Mouse (Mus musculus) T-helper 2 cell (primary cell): ENCODE data around the gene Evx1.

ENCODE experiments used
- in situ Hi-C: fragments of 300-600 bp; cut with MboI, MseI; formaldehyde crosslinking; loops from one replicate; pipeline ENCODE4 v1.15.1; 2025; ENCODE audit warnings: high pct_unique_total_duplicates

Gene Evx1

GRCm38 (mm10) chr6:52313391-52314303, at the start of gene Evx1:
Gene Evx1, plus strand, starts transcription at chr6:52313498.
- in situ Hi-C loops: no loop called here

GRCm38 (mm10) chr6:52264106-52264790, 49.0 kb upstream of the Evx1 start:
- in situ Hi-C loops: loop anchor here (5.0 to 25.0 kb wide), 4 partner anchors 43 to 653 kb away; no protein-coding TSS in a partner anchor

DNA sequence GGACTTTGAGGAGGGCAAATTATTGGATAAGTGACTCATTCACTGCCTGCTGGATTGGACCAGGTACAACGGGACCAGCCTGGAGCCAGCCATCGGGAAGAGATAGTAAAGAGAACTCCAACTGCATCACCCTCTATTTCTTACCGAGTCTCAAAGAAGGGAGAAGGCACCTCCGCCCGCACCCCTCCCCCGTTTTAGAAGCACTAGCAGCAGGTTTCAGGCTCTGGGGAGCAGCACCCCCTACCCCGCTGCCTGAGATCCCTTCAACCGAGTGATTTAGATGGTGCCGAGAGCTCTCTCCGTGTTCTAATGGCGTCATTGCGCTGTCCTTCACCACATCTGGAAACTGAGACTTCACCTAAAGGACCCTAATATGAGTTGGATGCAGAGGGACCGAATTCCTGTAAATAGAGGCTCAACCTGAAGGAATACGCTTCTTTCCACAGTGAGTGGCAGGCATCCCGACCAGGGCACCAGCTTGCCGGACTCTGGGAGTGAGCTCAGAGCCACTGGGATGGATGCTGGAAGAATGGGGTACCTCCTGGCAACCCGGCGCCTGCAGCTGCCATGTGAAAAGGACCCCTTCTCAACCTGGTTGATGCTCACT, 47.9 kb upstream of the Evx1 start:
- in situ Hi-C loops: loop anchor here (25.0 kb wide), 2 partner anchors 322 to 572 kb away; no protein-coding TSS in a partner anchor

GRCm38 (mm10) chr6:52265913-52266665, 47.2 kb upstream of the Evx1 start:
- in situ Hi-C loops: loop anchor here (25.0 kb wide), 2 partner anchors 321 to 571 kb away; no protein-coding TSS in a partner anchor

- in situ Hi-C loops: loop anchor here (25.0 kb wide), 2 partner anchors 321 to 571 kb away; no protein-coding TSS in a partner anchor
Measured at GRCm38 (mm10) chr6:52266666-52266985, 46.7 kb upstream of the Evx1 start.

- in situ Hi-C loops: loop anchor here (25.0 kb wide), 2 partner anchors 320 to 570 kb away; no protein-coding TSS in a partner anchor
Measured at GRCm38 (mm10) chr6:52267221-52267620, 46.1 kb upstream of the Evx1 start.

DNA sequence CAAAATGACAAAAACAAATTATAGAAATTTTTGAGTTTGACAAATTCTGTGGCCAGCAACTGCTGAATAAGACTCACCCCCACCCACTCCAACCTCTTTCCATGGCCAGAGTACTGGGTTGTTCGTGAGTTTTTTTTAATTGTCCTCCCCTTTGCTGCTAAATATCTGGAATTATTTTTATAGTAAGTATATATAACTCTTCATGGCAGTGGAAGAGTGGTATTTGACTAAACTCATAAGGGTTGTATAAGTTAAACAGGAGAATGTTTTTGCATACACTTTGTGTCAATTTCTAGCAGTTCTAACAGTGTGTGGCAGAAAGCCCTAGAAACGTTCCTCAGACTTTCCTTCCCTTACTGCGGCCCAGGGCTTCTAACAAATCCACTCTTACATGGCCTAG, 45.6 kb upstream of the Evx1 start:
- in situ Hi-C loops: loop anchor here (25.0 kb wide), 2 partner anchors 320 to 570 kb away; no protein-coding TSS in a partner anchor

- in situ Hi-C loops: loop anchor here (25.0 kb wide), 2 partner anchors 319 to 569 kb away; no protein-coding TSS in a partner anchor
Measured at GRCm38 (mm10) chr6:52268341-52268740, 45.0 kb upstream of the Evx1 start.

GRCm38 (mm10) chr6:52268756-52269155, 44.5 kb upstream of the Evx1 start:
- in situ Hi-C loops: loop anchor here (25.0 kb wide), 2 partner anchors 319 to 569 kb away; no protein-coding TSS in a partner anchor

GRCm38 (mm10) chr6:52270494-52271480, 42.5 kb upstream of the Evx1 start:
- in situ Hi-C loops: loop anchor here (10.0 to 25.0 kb wide), 3 partner anchors 317 to 567 kb away; no protein-coding TSS in a partner anchor

- in situ Hi-C loops: loop anchor here (10.0 to 25.0 kb wide), 3 partner anchors 314 to 564 kb away; no protein-coding TSS in a partner anchor
Measured at GRCm38 (mm10) chr6:52272766-52273655, 40.3 kb upstream of the Evx1 start.

DNA sequence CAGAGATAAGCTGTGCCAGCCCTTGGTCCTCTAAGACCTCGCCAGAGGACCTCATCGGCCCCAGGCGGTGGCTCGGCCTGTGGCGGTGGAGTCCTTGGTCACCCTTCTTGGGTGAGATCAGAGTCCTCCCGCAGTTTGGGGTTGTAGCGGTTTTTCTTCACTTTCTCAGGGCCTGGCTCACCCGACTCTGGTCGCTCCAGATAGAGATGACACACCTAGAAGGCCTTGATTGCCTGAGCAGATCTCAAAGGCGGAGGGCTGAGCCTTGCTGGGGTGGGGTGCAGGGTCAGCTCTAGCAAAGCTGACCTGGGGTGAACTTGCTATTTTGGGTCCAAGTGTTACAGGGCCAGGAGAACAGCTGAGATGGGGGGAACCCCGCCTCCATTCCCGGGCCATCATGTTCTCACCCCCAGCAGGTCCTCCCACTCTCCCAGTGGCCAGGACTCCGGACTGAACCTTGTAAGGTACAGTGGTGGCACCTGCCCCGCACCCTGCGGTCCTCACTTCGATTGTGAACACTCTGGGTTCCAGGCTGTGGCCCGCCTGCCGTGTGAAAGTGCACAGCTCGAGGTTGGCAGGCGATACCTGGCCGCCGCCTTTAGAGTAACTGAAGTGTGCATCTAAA, 39.5 kb upstream of the Evx1 start:
- in situ Hi-C loops: loop anchor here (10.0 to 25.0 kb wide), 3 partner anchors 314 to 564 kb away; no protein-coding TSS in a partner anchor

- in situ Hi-C loops: loop anchor here (10.0 to 25.0 kb wide), 3 partner anchors 313 to 563 kb away; no protein-coding TSS in a partner anchor
Measured at GRCm38 (mm10) chr6:52274576-52274975, 38.7 kb upstream of the Evx1 start.

- in situ Hi-C loops: loop anchor here (10.0 kb wide), 1 partner anchor 459 kb away; no protein-coding TSS in a partner anchor
Measured at GRCm38 (mm10) chr6:52275563-52276280, 37.6 kb upstream of the Evx1 start.

DNA sequence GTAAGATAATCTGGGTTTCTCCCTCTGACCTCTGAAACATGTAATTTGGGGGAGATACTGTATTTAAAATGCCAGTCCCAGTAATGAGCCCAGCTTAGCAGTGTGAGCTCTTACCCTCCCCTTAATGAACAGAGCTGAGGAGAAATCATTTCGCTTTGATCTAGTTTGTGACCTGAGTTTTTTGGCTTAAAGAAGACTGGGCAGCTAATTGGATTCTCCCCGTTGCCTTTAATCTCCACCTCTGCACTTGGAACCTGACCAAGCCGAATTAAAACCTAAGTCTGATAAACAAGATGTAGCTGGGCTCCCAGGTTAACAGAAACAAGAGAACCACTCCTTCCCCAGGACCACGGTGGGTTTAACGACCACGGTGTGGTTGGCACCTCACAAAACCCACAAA, 36.9 kb upstream of the Evx1 start:
- in situ Hi-C loops: loop anchor here (10.0 kb wide), 1 partner anchor 458 kb away; no protein-coding TSS in a partner anchor

DNA sequence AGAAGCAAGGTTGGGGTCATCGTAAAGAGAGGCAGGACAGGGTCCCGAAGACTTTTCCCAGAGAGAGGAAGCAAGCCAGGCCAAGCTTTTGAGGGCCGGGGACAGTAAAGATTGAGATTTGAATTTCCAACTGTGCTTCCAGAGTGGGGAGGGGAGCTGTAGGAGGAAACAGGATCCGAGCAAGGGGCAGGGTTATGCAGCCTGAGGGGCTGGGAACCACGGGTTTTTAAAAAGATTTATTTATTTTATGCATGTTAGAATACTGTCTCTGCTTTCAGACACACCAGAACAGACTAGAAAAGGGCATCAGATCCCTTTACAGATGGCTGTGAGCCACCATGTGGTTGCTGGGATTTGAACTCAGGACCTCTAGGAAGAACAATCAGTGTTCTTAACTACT, 36.4 kb upstream of the Evx1 start:
- in situ Hi-C loops: loop anchor here (10.0 kb wide), 1 partner anchor 458 kb away; no protein-coding TSS in a partner anchor

GRCm38 (mm10) chr6:52281084-52281483, 32.2 kb upstream of the Evx1 start:
- in situ Hi-C loops: no loop called here
